Mouse (Mus musculus) stomach, embryonic 16.5 days (tissue): ENCODE measurements around the gene Sgta. TPM values are rescaled to one million over a fixed set of nuclear protein-coding genes. Genes with fewer than 3 reads are reported as not detected.
A peak's percentile ranks its signal among the peaks of the same experiment; 100 is the strongest.

Experiments
- ATAC-seq: fragments of 200-750 bp; cut with Nextera tagmentation; 2 replicates; pipeline ENCODE4 v1.8.0; 2017; ENCODE audit warnings: moderate number of reproducible peaks, moderate TSS enrichment; ENCODE audit not compliant: insufficient read depth, low FRiP score
- H3K27ac ChIP-seq: fragments of 300-500 bp; sonication (generic); 2 replicates; pipeline ENCODE4 v1.5.1; 2014; ENCODE audit warnings: low read length
- H3K27me3 ChIP-seq: fragments of 300-500 bp; sonication (generic); 2 replicates; pipeline ENCODE4 v1.6.1; 2014; ENCODE audit warnings: low read length, control low read depth, mixed read lengths; ENCODE audit not compliant: control insufficient read depth, insufficient read depth
- H3K36me3 ChIP-seq: fragments of 300-500 bp; sonication (generic); 2 replicates; pipeline ENCODE4 v1.6.1; 2014; ENCODE audit warnings: low read length; ENCODE audit not compliant: control insufficient read depth, insufficient read depth
- H3K4me1 ChIP-seq: fragments of 300-500 bp; sonication (generic); 2 replicates; pipeline ENCODE4 v1.6.1; 2014; ENCODE audit warnings: low read length, control low read depth, mixed read lengths; ENCODE audit not compliant: control insufficient read depth, insufficient read depth
- H3K4me2 ChIP-seq: fragments of 300-500 bp; sonication (generic); 2 replicates; pipeline ENCODE4 v1.6.1; 2014; ENCODE audit warnings: low read depth, low read length, mixed read lengths
- H3K4me3 ChIP-seq: fragments of 300-500 bp; sonication (generic); replicated peaks from 2 replicates; pipeline ENCODE4 v1.5.1; 2014; ENCODE audit warnings: mild to moderate bottlenecking, low read length
- H3K9ac ChIP-seq: fragments of 300-500 bp; sonication (generic); 2 replicates; pipeline ENCODE4 v1.6.1; 2014; ENCODE audit warnings: low read length
- H3K9me3 ChIP-seq: fragments of 300-500 bp; sonication (generic); replicated peaks from 2 replicates; pipeline ENCODE4 v1.6.1; 2016; ENCODE audit warnings: low read length, control low read depth; ENCODE audit not compliant: control insufficient read depth
- WGBS: fragments of 180-500 bp; shearing (Covaris S2); extraction: QIAGEN DNeasy Blood & Tissue Kit; methylation state at CpG from one replicate; pipeline ENCODE4 v1.1.7; 2014; 5-methylcytosine and 5-hydroxymethylcytosine counted together
- polyA plus RNA-seq: library from polyadenylated mRNA; unstranded; fragments of >200 nt; fragmentation: Nextera tagmentation; extraction: Ambion mirVana; gene quantifications from 2 replicates; pipeline ENCODE4 v1.2.1, GENCODE M21; 2015

The Sgta gene
- polyA plus RNA-seq, 1 experiment from 2014 or later: 163 TPM

DNA sequence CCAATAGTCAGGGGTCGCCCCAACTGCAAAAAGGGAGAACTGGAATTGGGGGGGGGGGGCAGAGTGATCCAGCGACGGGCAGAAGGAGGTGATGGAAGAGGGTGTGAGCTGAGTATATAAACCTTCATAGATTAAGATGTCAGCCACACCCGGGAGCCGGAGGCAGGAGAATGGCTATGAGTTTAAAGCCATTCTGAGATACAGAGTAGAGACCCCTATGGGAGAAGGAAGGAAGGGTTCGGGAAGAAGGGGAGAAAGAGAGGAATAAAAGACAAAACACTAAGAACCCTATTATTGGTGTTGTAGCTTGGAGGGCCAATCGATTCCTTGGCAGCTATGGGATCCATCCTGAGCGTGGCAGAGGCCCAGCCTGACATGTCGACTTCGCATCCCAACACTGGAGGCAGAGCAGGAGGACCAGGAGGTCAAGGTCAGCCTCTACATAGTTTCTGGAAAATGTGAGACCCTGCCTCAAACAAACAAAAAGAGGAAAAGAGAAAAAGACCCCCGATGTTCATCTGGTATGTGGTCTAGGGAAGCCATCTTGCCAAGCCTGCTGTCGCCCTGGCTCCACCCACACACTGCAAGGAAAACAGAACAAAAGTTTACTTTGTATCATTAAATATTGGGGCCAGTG, 34.2 kb downstream of the Sgta start, which contains the start of gene Diras1:
Gene Diras1 (minus strand): TSS at position 24 of the 637 bp plus-strand sequence.
- Histone ChIP-seq H3K4me3 (peak within 1 kb of the TSS; percentile 33), H3K9ac (peak within 1 kb of the TSS; percentile 56), H3K27ac (no peak within 1 kb of the TSS), H3K4me1 (peaks cover 5% of the 10 kb centered on the region), H3K9me3 (no peaks in the 10 kb centered on the region), H3K27me3 (peaks cover 24% of the 10 kb centered on the region), H3K4me2 (peak within 1 kb of the TSS; percentile 48), H3K36me3 (no peaks in the 10 kb centered on the region)
- WGBS: 39% methylated on average over 12 of the region's 12 CpGs
- ATAC-seq: no peak

DNA sequence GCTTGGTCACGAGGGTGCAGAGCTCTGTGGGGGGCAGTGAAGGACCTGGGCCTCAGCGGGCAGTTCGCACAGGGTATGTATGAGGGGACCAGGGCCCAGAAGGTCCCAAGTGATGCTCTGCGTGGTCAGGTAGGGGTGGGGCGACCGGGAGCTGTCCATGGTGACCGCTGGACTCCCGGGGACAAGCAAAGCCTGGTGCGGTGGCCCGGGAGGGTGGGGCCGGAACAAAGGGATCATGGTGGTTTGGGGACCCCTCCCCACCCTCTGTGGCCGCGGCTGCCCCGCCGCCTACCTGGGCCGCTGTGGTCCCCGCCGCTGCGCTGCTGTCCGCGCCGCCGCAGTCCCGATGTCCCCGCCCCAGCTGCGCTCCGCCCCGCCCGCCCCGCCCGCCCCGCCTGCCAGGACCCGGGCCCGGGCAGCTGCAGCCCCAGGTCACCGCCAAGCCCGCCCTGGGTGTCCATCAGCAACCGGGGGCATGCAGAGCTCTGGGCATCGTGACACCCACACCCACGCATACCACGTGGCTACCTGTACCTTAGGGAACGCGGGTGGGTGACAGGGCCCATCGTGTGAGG, 34.8 kb downstream of the Sgta start:
- WGBS: 2% methylated on average over 22 of the region's 43 CpGs
- peak overlapping the region; percentile 56 for H3K9ac ChIP-seq
- H3K9me3 ChIP-seq: no peaks in the 10 kb centered on the region
- ATAC-seq: no peak
- peaks cover 24% of the 10 kb centered on the region for H3K27me3 ChIP-seq
- H3K27ac ChIP-seq: no peak overlapping the region
- H3K4me3 ChIP-seq: peak overlapping the region; percentile 33
- peak overlapping the region; percentile 48 for H3K4me2 ChIP-seq
- H3K36me3 ChIP-seq: no peaks in the 10 kb centered on the region
- peaks cover 5% of the 10 kb centered on the region for H3K4me1 ChIP-seq

DNA sequence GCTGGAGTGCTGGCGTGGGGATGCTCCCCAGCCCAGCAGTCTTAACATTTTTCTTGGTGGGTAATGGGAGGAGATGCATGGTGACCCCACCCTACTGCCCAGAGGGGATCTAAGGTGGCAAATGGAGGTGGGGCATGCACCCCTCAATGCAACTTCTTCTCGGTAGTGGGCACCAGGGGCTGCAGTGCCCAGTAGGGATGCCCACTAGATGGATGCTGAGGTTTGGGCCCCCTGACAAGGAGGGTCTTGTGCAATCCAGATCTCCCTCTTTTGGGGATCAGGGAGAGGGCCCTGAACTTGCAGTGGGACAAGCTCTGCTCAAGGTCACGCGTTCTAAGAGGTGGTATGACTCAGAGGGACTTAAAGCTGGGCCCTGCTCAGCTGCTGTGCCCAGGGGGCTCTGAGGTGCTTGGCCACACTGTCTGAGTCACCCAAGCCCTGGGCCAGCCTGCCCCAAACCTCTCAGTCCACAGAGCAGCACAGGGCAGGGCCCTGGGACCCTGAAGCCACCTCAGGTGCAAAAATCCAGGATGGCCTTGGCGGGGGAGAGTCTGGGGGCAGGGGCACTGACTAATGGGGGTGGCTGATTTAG, 35.5 kb downstream of the Sgta start:
- Histone ChIP-seq H3K4me3 (no peak overlapping the region), H3K27me3 (peaks cover 24% of the 10 kb centered on the region), H3K4me2 (peak overlapping the region; percentile 48; the same call in 1 of the 2 replicates), H3K36me3 (no peaks in the 10 kb centered on the region), H3K4me1 (peaks cover 5% of the 10 kb centered on the region), H3K9me3 (no peaks in the 10 kb centered on the region), H3K27ac (no peak overlapping the region), H3K9ac (no peak overlapping the region)
- WGBS: 70% methylated on average over 5 of the region's 5 CpGs
- no peak for ATAC-seq

DNA sequence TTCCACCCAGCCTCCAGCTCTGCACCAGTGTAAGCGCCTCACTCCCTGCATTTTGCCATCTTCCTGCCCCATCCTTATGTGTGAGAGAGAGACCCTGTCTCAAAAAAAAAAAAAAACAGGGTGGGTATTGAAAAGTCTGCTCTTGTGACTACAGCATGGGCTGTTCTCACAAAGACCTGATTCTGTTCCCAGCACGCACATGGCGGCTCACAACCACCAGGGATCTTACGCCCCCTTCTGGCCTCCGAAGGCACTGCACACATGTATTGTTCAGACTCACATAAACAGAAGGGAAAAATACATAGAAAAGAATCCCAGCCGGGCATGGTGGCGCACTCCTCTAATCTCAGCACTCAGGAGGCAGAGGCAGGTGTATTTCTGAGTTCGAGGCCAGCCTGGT, 37.2 kb downstream of the Sgta start:
- no peak for ATAC-seq
- peaks cover 5% of the 10 kb centered on the region for H3K4me1 ChIP-seq
- H3K4me2 ChIP-seq: no peak overlapping the region
- 61% methylated on average over 8 of the region's 8 CpGs for WGBS
- H3K9me3 ChIP-seq: no peaks in the 10 kb centered on the region
- H3K4me3 ChIP-seq: no peak overlapping the region
- H3K36me3 ChIP-seq: no peaks in the 10 kb centered on the region
- no peak overlapping the region for H3K27ac ChIP-seq
- H3K27me3 ChIP-seq: peaks cover 24% of the 10 kb centered on the region
- H3K9ac ChIP-seq: no peak overlapping the region

DNA sequence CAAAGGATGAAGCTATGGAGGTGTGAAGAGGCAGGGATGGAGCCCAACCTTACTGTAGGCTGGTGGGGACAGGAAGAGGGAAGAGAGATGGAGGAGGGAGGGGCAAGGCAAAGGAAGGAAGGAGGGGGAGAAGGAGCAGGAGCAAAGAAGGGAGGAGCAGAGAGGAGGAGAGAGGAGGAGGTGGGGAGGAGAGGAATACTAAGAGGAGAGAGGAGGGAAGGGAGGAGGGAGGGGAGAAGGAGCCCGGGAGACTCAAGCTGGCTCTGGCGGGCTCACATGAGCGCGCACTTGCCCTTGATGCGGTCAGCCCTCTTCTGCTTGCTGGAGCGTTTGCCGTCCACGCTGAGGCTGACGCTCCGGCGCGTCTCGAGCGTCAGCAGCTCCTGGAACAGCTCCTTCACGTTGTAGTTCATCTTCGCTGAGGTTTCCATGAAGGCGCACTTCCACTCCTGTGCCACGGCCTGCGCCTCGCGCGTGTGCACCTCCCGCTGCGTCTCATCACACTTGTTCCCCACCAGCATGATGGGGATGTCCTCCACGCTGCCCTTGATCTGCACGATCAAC, 38.4 kb downstream of the Sgta start:
- Histone ChIP-seq H3K9me3 (no peaks in the 10 kb centered on the region), H3K27me3 (peaks cover 24% of the 10 kb centered on the region), H3K4me1 (peaks cover 5% of the 10 kb centered on the region), H3K4me3 (no peak overlapping the region), H3K4me2 (no peak overlapping the region), H3K27ac (no peak overlapping the region), H3K36me3 (no peaks in the 10 kb centered on the region), H3K9ac (no peak overlapping the region)
- WGBS: 8% methylated on average over 26 of the region's 26 CpGs
- no peak for ATAC-seq

DNA sequence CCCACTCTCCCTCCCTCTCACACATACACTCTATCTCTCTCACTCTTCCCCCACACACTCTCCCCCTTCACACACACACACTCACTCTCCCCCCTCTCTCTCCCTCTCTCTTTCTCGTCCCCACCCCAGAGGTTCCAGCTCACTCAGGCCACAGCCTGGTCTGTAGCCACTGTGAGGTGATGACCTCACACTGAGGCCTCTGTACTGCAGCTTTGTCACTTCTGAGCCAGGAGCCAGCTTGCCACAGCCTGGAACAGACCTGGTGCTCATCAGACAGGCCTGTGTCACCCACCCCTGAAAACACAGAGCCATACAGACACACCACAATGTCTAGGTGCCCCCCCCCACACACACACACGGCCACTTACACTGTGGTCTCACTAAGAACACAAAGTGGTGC, 39.8 kb downstream of the Sgta start:
- Histone ChIP-seq H3K36me3 (no peaks in the 10 kb centered on the region), H3K9me3 (no peaks in the 10 kb centered on the region), H3K27me3 (peaks cover 22% of the 10 kb centered on the region), H3K4me3 (no peak overlapping the region), H3K27ac (no peak overlapping the region), H3K4me1 (peaks cover 3% of the 10 kb centered on the region), H3K4me2 (no peak overlapping the region), H3K9ac (no peak overlapping the region)
- no peak for ATAC-seq
- 46% methylated on average over 2 of the region's 2 CpGs for WGBS

DNA sequence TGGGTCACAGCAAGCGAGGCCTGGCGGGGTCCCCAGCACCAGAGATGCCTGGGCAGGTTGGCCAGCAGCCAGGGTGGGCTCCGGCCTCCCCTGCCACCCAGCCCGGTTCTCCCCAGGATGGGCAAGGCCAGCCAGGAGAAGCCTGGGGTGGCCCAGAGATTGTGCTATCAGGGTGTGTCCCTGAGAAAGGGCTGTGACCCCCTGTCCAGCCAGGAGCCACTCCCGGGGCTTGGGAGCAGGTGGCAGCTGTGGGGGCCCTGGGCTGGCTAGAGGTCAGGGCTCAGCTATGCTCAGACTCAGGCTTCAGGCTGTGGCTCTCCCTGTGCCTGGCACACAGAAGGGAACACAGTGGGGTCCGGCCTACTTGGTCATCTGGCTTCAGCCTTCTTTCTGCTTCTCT, 40.3 kb downstream of the Sgta start:
- Histone ChIP-seq H3K27ac (no peak overlapping the region), H3K4me1 (no peaks in the 10 kb centered on the region), H3K36me3 (no peaks in the 10 kb centered on the region), H3K27me3 (peaks cover 17% of the 10 kb centered on the region), H3K4me2 (no peak overlapping the region), H3K4me3 (no peak overlapping the region), H3K9ac (no peak overlapping the region), H3K9me3 (no peaks in the 10 kb centered on the region)
- 65% methylated on average over 6 of the region's 6 CpGs for WGBS
- no peak for ATAC-seq

DNA sequence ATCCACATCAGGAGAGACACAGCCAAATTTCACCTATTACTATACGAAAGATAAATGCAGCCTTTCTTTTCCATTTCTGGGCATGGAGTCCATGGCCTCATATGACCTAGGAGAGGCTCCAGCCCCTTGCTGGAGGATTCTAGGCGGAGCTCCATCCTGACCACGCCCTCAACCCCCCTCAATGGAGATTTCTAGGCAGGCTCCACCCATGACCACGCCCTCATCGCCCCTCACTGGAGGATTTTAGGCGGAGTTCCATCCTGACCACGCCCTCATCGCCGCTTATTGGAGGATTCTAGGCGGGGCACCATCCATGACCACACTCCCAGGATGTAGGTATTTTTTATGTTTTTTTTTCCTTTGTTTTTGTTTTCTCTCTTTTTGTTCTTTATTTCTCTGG, 41.7 kb downstream of the Sgta start:
- Histone ChIP-seq H3K4me3 (no peak overlapping the region), H3K9me3 (no peaks in the 10 kb centered on the region), H3K27ac (no peak overlapping the region), H3K4me2 (no peak overlapping the region), H3K4me1 (no peaks in the 10 kb centered on the region), H3K9ac (no peak overlapping the region), H3K36me3 (no peaks in the 10 kb centered on the region), H3K27me3 (peaks cover 11% of the 10 kb centered on the region)
- no peak for ATAC-seq
- 42% methylated on average over 10 of the region's 10 CpGs for WGBS

DNA sequence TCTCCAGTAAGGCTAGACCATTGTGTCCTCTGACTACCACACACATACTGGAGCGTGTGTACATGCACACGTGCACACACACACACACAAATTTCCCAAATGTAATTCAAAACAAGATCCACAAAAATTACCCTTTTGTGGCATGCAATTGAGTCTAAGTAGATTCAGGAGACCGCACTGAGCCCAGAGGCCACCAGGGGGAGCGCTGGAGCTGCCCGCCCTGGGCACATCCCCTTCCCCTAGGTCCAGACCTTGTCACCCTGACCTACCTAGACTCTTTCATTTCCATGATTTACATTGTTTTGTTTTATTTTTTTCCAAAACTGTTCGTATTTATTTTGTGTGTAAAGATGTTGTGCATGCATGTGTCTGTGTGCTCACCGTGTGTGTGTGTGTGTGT, 43.3 kb downstream of the Sgta start:
- 4% methylated on average over 7 of the region's 7 CpGs for WGBS
- Histone ChIP-seq H3K4me1 (no peaks in the 10 kb centered on the region), H3K27me3 (no peaks in the 10 kb centered on the region), H3K4me2 (no peak overlapping the region), H3K9me3 (no peaks in the 10 kb centered on the region), H3K36me3 (no peaks in the 10 kb centered on the region), H3K27ac (no peak overlapping the region), H3K9ac (no peak overlapping the region), H3K4me3 (no peak overlapping the region)
- ATAC-seq: no peak
